Mouse (Mus musculus) olfactory bulb, adult 2 months (tissue): ENCODE data around the gene Troap.

ENCODE experiments used
- CTCF ChIP-seq: fragments of 200-500 bp; IDR thresholded peaks from 2 replicates; pipeline ENCODE4 v1.5.1; 2012; ENCODE audit warnings: low read depth, mild to moderate bottlenecking, low read length, moderate library complexity; ENCODE audit not compliant: insufficient read depth
- POLR2A ChIP-seq: fragments of 200-500 bp; IDR thresholded peaks from 2 replicates; pipeline ENCODE4 v1.6.1; 2012; ENCODE audit warnings: mild to moderate bottlenecking, low read depth, low read length, moderate library complexity; ENCODE audit not compliant: insufficient read depth

DNA sequence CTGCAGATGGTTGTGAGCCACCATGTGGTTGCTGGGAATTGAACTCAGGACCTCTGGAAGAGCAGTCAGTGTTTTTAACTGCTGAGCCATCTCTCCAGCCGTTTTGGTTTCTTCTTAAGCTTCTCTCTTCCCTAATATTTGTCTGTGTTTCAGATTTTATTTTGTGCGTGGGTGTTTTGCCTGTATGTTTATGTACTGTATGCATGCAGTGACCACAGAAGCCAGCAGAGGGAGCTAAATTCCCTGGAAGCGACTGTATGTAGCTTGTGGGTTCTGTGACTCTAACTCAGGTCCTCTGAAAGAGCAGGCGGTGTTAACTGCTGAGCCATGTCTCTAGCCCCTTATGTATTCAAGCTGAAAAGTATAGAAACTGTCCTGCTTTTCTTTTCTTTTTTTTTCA lies 48.1 kb upstream of the Troap start:
- no peak for TF ChIP-seq CTCF
- TF ChIP-seq POLR2A, result no peak
